Mouse (Mus musculus) common myeloid progenitor, adult 5-6 weeks (primary cell): Measurements from ENCODE around the gene Btbd17. TPM values are rescaled to one million over a fixed set of nuclear protein-coding genes. Genes with fewer than 3 reads are reported as not detected.

Experiments
- ATAC-seq: replicated peaks from 2 replicates; pipeline ENCODE4 v1.8.0; 2016; ENCODE audit warnings: low read depth, mild to moderate bottlenecking, moderate TSS enrichment, inconsistent platforms; ENCODE audit not compliant: poor library complexity, severe bottlenecking
- total RNA-seq: library from RNA; stranded (forward); fragments of 200-1000, 187-1606 nt; gene quantifications from 2 replicates; pipeline ENCODE4 v1.2.3, GENCODE M21; 2017

Gene Btbd17
- total RNA-seq, 1 experiment from 2014 or later, result not detected

DNA sequence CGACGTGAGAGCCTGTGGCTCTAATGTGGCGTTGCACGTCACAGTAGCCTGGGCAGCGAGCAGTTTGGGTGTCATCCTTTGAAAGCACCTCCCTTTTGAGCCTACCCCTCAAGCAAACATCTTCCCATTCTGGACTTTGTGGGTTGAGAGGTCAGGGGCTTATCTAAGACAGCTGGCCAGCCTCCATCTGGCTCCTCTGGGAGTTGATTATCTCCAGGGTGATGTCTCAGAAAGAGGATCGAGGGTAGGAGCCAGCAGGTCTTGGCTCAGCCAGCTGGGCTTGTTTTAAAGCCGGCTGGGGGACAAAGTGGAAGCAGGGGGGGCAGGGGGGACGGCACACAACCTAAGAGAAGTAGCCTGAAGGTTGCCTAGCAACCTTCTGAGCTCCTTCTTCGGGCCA is 15.7 kb downstream of the Btbd17 start:
- ATAC-seq, result no peak

DNA sequence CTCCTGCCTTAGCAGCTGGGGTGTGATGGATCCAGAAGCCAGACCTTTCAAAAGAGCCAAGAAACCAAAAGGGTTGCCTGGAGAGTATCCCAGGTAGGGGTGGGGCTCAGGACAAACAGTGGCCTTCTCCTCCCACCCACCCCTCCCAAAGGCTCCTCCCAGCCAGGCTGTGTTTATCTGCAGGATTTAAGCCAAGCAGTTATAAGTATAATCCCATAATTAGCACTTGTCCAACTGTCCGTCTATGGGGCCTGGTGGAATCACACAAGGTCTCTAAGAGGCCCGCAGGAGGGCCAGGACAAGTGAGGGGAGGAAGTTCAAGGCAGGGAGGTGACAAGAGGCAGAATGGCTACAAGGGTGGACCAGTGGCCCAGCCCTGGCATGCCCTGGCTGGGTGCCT is 23.8 kb downstream of the Btbd17 start:
- no peak for ATAC-seq

DNA sequence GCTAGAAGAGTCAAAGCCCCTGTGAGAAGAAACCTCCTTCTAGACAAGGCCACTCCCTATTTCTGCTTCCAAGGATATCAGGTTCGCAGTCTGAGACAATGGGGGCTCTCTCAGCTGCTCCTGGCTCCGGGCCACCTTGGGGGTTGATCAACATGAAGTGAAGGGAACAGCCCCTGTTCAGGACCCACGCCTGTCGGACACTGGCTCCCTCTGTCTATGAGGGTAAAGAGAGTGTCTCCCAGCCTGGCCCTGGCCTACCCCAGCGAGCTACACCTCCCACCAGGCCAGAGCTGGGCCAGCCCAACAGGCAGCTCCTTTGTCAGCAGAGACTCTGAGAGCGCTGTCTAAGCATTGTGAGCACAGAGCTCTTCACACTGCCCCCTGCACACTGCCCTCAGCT is 25.8 kb downstream of the Btbd17 start:
- no peak for ATAC-seq

DNA sequence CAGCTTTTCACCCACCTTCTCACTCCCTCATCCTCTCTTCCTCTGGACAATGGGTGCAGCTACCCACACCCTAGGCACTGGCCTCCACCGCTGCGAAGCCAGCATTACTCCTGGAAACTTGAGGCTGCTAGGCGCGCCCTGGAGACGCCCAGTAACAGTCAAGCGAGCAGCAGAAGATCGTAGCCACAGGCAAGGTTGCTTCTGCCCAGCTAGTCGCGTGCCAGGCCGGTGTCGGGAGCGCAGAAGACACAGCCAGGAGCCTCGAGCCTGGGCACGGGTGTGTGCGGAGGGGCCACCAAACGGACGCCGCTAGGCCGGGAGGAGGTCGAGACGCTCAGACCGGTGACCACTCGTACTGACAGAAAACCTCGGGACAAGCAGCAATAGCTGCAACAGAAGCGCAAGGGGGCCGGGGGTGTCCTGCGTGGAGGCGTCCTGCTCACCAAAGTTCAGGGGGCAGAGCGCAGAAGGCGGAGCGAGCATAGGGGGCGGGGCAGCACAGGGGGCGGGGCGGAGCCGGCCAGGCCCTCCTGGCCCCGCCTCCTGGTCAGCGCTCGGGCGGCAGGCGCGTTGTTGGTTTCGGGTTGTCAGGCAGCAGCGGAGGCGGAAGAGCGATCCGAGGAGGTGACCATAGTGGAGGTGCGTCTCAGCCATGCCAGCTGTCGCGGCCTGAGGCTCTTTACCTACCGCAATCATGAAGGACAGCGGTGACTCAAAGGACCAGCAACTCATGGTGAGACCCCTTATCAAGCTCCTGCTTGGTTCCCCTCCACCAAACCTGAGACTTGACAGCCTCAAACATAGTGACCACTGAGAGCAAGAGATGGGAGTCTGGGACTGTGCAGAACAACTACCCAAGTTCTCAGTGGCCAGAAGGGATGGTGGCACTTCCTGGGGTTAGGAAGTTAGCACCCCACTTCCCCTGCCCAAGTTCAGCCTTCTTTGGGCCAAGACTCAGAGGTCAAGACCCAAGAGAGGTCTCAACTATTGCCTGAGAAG is 30.6 kb downstream of the Btbd17 start, which contains the start of gene Kif19a:
Gene Kif19a, plus strand, starts transcription at position 569 of the 999 bp plus-strand sequence.
- ATAC-seq, result peak; percentile 84

DNA sequence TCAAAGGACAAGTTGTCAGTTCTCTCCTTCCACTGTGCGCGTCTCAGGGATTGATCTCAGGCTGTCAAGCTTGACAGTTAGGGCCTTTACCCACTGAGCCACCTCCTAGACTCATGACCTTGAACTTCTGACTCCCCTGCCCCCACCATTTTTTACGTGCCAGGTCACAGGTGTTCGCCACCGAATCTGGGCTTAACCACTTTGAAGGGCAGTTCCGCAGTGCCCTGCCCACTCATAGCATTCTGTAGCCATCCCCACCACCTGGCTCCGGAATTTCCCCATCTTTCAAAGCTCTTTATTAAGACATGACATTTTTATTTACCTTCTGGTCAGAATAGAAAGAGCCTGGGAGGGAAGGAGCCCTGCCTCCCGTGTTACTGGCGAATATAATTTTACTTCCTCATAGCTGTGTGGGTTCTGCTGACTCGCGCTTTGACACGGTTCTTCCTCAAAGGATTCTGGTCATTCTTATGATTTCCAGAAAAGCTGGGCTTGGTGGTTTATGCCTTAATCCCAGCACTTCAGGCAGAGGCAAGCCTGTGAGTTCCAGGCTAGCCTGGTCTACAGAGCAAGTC is 48.1 kb downstream of the Btbd17 start:
- peak; percentile 39; the same call in 1 of the 2 replicates for ATAC-seq

DNA sequence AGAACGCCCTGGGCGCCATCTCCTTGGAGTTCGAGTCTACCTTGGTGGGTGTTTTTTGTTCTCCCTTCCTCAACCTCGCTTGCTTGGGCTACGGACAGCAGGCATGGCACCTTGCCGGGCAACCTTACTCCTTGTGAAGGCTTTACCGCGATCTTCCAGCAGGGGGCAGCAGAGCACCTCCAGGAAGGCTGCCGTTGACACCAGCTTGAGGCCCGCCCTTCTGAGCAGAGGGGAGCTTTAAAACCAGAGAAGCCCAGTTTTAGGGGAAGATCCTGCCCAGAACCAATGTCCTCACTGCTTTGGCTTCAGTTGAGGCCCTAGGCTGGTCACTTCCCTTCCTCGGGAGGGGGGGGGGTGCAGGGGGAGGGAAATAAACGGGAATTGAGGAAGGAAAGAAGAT is 50.6 kb downstream of the Btbd17 start:
- ATAC-seq, result peak; percentile 97

DNA sequence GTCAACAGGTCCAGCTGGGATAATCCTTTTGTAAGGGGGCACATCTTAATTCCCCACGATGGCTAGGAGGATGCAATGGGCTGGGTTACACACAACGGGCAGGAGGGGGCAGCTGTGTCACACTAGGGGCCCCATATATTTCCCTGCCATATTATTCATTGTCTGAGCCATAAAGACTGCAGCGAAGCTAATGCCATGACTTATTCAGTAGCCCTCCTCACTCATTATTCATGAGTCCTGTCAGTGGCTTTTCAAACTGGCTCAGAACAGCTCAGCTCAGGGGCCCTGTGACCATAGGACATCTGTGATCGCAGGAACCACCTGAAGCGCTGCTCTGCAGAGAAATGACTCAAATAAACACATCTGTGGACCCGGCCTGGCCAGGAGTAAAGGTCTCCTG is 54.3 kb downstream of the Btbd17 start:
- ATAC-seq, result no peak

Other genes with a start within 250 kb of the Btbd17 start
- 3,935 and 5,520 TPM in 2 replicates for gene Rpl38, start 127.4 kb downstream of the Btbd17 start, total RNA-seq
- 5.6 and 7.6 TPM in 2 replicates for gene Ttyh2, start 120.5 kb downstream of the Btbd17 start, total RNA-seq
- gene Dnaic2, start 68.5 kb downstream of the Btbd17 start, total RNA-seq, result not detected in 2 replicates
- not detected in 2 replicates for gene Kif19a, start 30.6 kb downstream of the Btbd17 start, total RNA-seq
- gene Gpr142, start 3.0 kb upstream of the Btbd17 start, total RNA-seq, result not detected in 2 replicates
- not detected in 2 replicates for gene Gprc5c, start 55.2 kb upstream of the Btbd17 start, total RNA-seq
- 11.4 and 24.8 TPM in 2 replicates for gene Cd300a, start 94.1 kb upstream of the Btbd17 start, total RNA-seq
- gene Cd300lb, start 138.4 kb upstream of the Btbd17 start, total RNA-seq, result 8.5 and 9.5 TPM in 2 replicates
- gene Cd300c, start 173.2 kb upstream of the Btbd17 start, total RNA-seq, result 2.7 TPM in 1 of 2 replicates, not detected in the other
- 0.55 TPM in 1 of 2 replicates, not detected in the other for gene Cd300ld, start 194.0 kb upstream of the Btbd17 start, total RNA-seq
- gene Cd300c2, start 205.9 kb upstream of the Btbd17 start, total RNA-seq, result 1.8 TPM in 1 of 2 replicates, not detected in the other
- not detected in 2 replicates for gene Cd300ld2, start 220.2 kb upstream of the Btbd17 start, total RNA-seq
- not detected in 2 replicates for gene Cd300ld4, start 231.1 kb upstream of the Btbd17 start, total RNA-seq
- not detected in 2 replicates for gene Cd300ld5, start 241.8 kb upstream of the Btbd17 start, total RNA-seq